Mouse (Mus musculus) cerebellum, postnatal 10 days (tissue): Measurements from ENCODE around the gene M1ap.

Experiments used
- DNase-seq, 2 experiments: peaks; one replicate each; pipeline ENCODE4 v3.0.0; 2021; ENCODE audit warnings: mixed read lengths in 2 of 2

M1ap gene

GRCm38 (mm10) chr6:82939167-82939912 lies 7.4 kb upstream of the M1ap start, which contains the start of gene Sema4f:
Gene Sema4f, minus strand, starts transcription at chr6:82939769.
- DNase-seq: peak; percentile 91 to 94

GRCm38 (mm10) chr6:82940765-82941164 lies 5.9 kb upstream of the M1ap start:
- no peak for DNase-seq

GRCm38 (mm10) chr6:82945750-82946149 lies 952 bp upstream of the M1ap start:
- peak; percentile 76 to 81 for DNase-seq

- DNase-seq: no peak
These were observed 10.0 kb downstream of the M1ap start for GRCm38 (mm10) chr6:82956553-82957251.

GRCm38 (mm10) chr6:82961664-82962063 lies 15.0 kb downstream of the M1ap start:
- DNase-seq: no peak

- no peak for DNase-seq
These were observed 22.8 kb downstream of the M1ap start for GRCm38 (mm10) chr6:82969249-82970084.

GRCm38 (mm10) chr6:82971031-82971430 lies 24.3 kb downstream of the M1ap start:
- DNase-seq: peak; percentile 79 to 82

- no peak for DNase-seq
These were observed 40.8 kb downstream of the M1ap start for GRCm38 (mm10) chr6:82987411-82987971.

GRCm38 (mm10) chr6:82993696-82994095 lies 47.0 kb downstream of the M1ap start:
- no peak for DNase-seq

- no peak for DNase-seq
These were observed 47.7 kb downstream of the M1ap start for GRCm38 (mm10) chr6:82994372-82994771.

- DNase-seq: peak; percentile 93 to 96
These were observed 50.1 kb downstream of the M1ap start for GRCm38 (mm10) chr6:82996740-82997315.

- peak; percentile 8 to 9 for DNase-seq
These were observed 50.9 kb downstream of the M1ap start for GRCm38 (mm10) chr6:82997511-82998102.

- peak; percentile 29 to 50 for DNase-seq
These were observed 51.6 kb downstream of the M1ap start for GRCm38 (mm10) chr6:82998326-82998725.

- DNase-seq: no peak
These were observed 53.3 kb downstream of the M1ap start for GRCm38 (mm10) chr6:82999986-83000385.

GRCm38 (mm10) chr6:83003082-83003481 lies 56.4 kb downstream of the M1ap start:
- no peak for DNase-seq

- DNase-seq: no peak
These were observed 57.1 kb downstream of the M1ap start for GRCm38 (mm10) chr6:83003850-83004249.

GRCm38 (mm10) chr6:83004309-83004708 lies 57.6 kb downstream of the M1ap start:
- DNase-seq: no peak

- no peak for DNase-seq
These were observed 58.2 kb downstream of the M1ap start for GRCm38 (mm10) chr6:83004872-83005271.

- no peak for DNase-seq
These were observed 58.8 kb downstream of the M1ap start for GRCm38 (mm10) chr6:83005444-83006011.

- no peak for DNase-seq
These were observed 59.4 kb downstream of the M1ap start for GRCm38 (mm10) chr6:83006114-83006513.

GRCm38 (mm10) chr6:83008659-83009058 lies 62.0 kb downstream of the M1ap start:
- no peak for DNase-seq

- DNase-seq: no peak
These were observed 63.3 kb downstream of the M1ap start for GRCm38 (mm10) chr6:83010010-83010409.
